Mouse (Mus musculus) CH12.LX (cell line): ENCODE measurements around the gene Ifnl3.

Source experiments
- CTCF ChIP-seq, 2 experiments: IDR thresholded peaks in 1 of 2; conservative IDR thresholded peaks in 1 of 2; 2 replicates each; pipeline ENCODE4 v1.5.1; 2011 to 2012; ENCODE audit warnings: low read depth in 2 of 2, low read length in 2 of 2, improper control_type of control experiment in 1 of 2, inconsistent platforms in 1 of 2, mild to moderate bottlenecking in 1 of 2, moderate library complexity in 1 of 2
- ETS1 ChIP-seq: conservative IDR thresholded peaks from 2 replicates; pipeline ENCODE4 v1.6.1; 2012; ENCODE audit warnings: low read depth, mild to moderate bottlenecking, inconsistent platforms, low read length, improper control_type of control experiment, moderate library complexity
- JUN ChIP-seq: IDR thresholded peaks from 2 replicates; pipeline ENCODE4 v1.6.1; 2011; ENCODE audit warnings: low read depth, mild to moderate bottlenecking, low read length, improper control_type of control experiment, moderate library complexity; ENCODE audit not compliant: insufficient read depth
- MYC ChIP-seq: IDR thresholded peaks from 2 replicates; pipeline ENCODE4 v1.6.1; 2011; ENCODE audit warnings: low read depth, mild to moderate bottlenecking, improper control_type of control experiment, low read length
- NRF1 ChIP-seq: IDR thresholded peaks from 2 replicates; pipeline ENCODE4 v1.6.1; 2014; ENCODE audit warnings: low read depth, mild to moderate bottlenecking, inconsistent platforms, low read length, improper control_type of control experiment, moderate library complexity
- POLR2A ChIP-seq: IDR thresholded peaks from 2 replicates; pipeline ENCODE4 v1.6.1; 2011; ENCODE audit warnings: low read depth, mild to moderate bottlenecking, improper control_type of control experiment, low read length
- POLR2AphosphoS2 ChIP-seq: IDR thresholded peaks from 2 replicates; pipeline ENCODE4 v1.6.1; 2011; ENCODE audit warnings: low read depth, low read length, improper control_type of control experiment
- RAD21 ChIP-seq: IDR thresholded peaks from 2 replicates; pipeline ENCODE4 v1.6.1; 2011; ENCODE audit warnings: low read depth, mild to moderate bottlenecking, low read length, improper control_type of control experiment, moderate library complexity
- TCF12 ChIP-seq: IDR thresholded peaks from 2 replicates; pipeline ENCODE4 v1.6.1; 2014; ENCODE audit warnings: low read depth, mild to moderate bottlenecking, inconsistent platforms, low read length, improper control_type of control experiment
- USF1 ChIP-seq: IDR thresholded peaks from 2 replicates; pipeline ENCODE4 v1.6.1; 2014; ENCODE audit warnings: low read depth, mild to moderate bottlenecking, inconsistent platforms, low read length, improper control_type of control experiment
- USF2 ChIP-seq: conservative IDR thresholded peaks from 2 replicates; pipeline ENCODE4 v1.6.1; 2011; ENCODE audit warnings: low read depth, low read length, improper control_type of control experiment
- ZC3H11A ChIP-seq: IDR thresholded peaks from 2 replicates; pipeline ENCODE4 v1.6.1; 2012; ENCODE audit warnings: low read depth, mild to moderate bottlenecking, inconsistent platforms, low read length, improper control_type of control experiment
- ZKSCAN1 ChIP-seq: IDR thresholded peaks from 2 replicates; pipeline ENCODE4 v1.6.1; 2012; ENCODE audit warnings: low read depth, inconsistent platforms, low read length, improper control_type of control experiment, borderline replicate concordance
- ZMIZ1 ChIP-seq: IDR thresholded peaks from 2 replicates; pipeline ENCODE4 v1.6.1; 2012; ENCODE audit warnings: low read depth, mild to moderate bottlenecking, inconsistent platforms, low read length, improper control_type of control experiment

GRCm38 (mm10) chr7:28540526-28540925 is 17.9 kb downstream of the Ifnl3 start, which contains the start of gene Sycn:
- TF ChIP-seq CTCF (conservative IDR thresholded peaks at IDR 0.05 in 1 of 2, IDR thresholded peaks at IDR 0.05 in 1 of 2; ENCODE audit: low read depth in 2 of 2, low read length in 2 of 2): no peak
- no peak for TF ChIP-seq POLR2A
- TF ChIP-seq ZMIZ1: no peak
- no peak for TF ChIP-seq USF1
- no peak for TF ChIP-seq USF2
- TF ChIP-seq POLR2AphosphoS2: no peak
- TF ChIP-seq ZC3H11A: no peak
- TF ChIP-seq ZKSCAN1: no peak
- no peak for TF ChIP-seq RAD21
- no peak for TF ChIP-seq ETS1
- TF ChIP-seq NRF1: no peak
- TF ChIP-seq TCF12: no peak
- no peak for TF ChIP-seq MYC
- TF ChIP-seq JUN: no peak
